Mouse (Mus musculus) heart, adult 2 months (tissue): ENCODE data around the gene Clcn6.

Source experiments
- EP300 ChIP-seq: fragments of 200-500 bp; IDR thresholded peaks from 2 replicates; pipeline ENCODE4 v1.6.1; 2011; ENCODE audit warnings: low read depth, low read length, control low read depth; ENCODE audit not compliant: insufficient read depth
- POLR2A ChIP-seq: fragments of 200-500 bp; IDR thresholded peaks from 2 replicates; pipeline ENCODE4 v1.6.1; 2011; ENCODE audit warnings: mild to moderate bottlenecking, low read depth, low read length, control low read depth; ENCODE audit not compliant: insufficient read depth

- TF ChIP-seq POLR2A (no peak), EP300 (no peak)
Measured at GRCm38 (mm10) chr4:147968816-147969215, 69.8 kb downstream of the Clcn6 start.
